Mouse (Mus musculus) E14TG2a.4 (cell line): ENCODE measurements at regions not wholly inside any gene's neighbourhood (a gene's known extent, or its start where the extent isn't known, plus 50 kb on each side); places are given as distances from the start of the nearest gene placed in this dataset.

Source experiments
- H3K27me3 ChIP-seq: 2 replicates; pipeline ENCODE4 v1.6.1; 2014; ENCODE audit warnings: low read length, control low read depth; ENCODE audit not compliant: insufficient read depth
- H3K36me3 ChIP-seq: 2 replicates; pipeline ENCODE4 v1.6.1; 2014; ENCODE audit warnings: low read length, control low read depth; ENCODE audit not compliant: insufficient read depth
- H3K4me1 ChIP-seq: replicated peaks from 2 replicates; pipeline ENCODE4 v1.6.1; 2014; ENCODE audit warnings: low read depth, low read length, control low read depth
- H3K4me3 ChIP-seq: replicated peaks from 2 replicates; pipeline ENCODE4 v1.5.1; 2014; ENCODE audit warnings: mild to moderate bottlenecking, low read length
- H3K9me3 ChIP-seq: 2 replicates; pipeline ENCODE4 v1.6.1; 2014; ENCODE audit warnings: low read length, control low read depth
- CTCF ChIP-seq: conservative IDR thresholded peaks from 2 replicates; pipeline ENCODE4 v1.5.1; 2014; ENCODE audit warnings: low read length
- NANOG ChIP-seq: IDR thresholded peaks from 2 replicates; pipeline ENCODE4 v1.6.1; 2014; ENCODE audit warnings: borderline replicate concordance, low read length, mixed read lengths
- POU5F1 ChIP-seq: IDR thresholded peaks from 2 replicates; pipeline ENCODE4 v1.6.1; 2014; ENCODE audit warnings: low read length, borderline replicate concordance

DNA sequence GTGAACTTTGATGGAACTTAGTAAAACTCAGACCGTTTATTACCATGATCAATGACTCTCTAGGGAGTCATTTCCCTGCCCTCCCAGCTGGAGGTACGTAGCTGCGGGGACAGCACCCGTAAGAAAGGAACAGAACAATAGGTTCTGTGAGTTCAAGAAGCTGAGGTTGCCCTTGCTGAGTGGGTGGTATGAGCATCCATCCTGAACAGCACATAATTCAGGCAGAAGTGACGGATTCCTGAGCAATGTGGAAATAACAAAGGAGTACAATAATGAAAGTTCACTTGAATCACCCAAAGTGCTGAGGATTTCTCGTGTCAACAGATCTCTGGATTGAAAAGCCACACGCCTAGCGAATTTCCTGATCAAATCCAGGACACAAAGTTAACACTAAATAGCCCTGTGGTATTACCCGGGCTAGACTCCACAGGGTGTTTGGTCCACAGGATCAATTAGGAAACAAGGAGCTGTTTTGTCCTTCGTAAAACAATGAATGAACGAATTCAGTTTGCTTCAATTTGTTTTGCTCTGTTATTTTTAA is 50.4 kb upstream of the Scrg1 start:
- no peaks in the 10 kb centered on the region for H3K36me3 ChIP-seq
- H3K4me3 ChIP-seq: no peak overlapping the region
- TF ChIP-seq POU5F1 (no peak), NANOG (no peak), CTCF (no peak)
- no peaks in the 10 kb centered on the region for H3K9me3 ChIP-seq
- peaks cover 50% of the 10 kb centered on the region for H3K27me3 ChIP-seq
- peaks cover 47% of the 10 kb centered on the region for H3K4me1 ChIP-seq
